Mouse (Mus musculus): ENCODE data around the gene Olfr853.

The Olfr853 gene

GRCm38 (mm10) chr9:19540976-19541375 is at the start of gene Olfr853:
Gene Olfr853, minus strand, starts transcription at chr9:19541076.
- DNase-seq (ENCODE audit: low read depth), result no peak

GRCm38 (mm10) chr9:19582317-19582716 is 41.4 kb upstream of the Olfr853 start, which contains the start of gene Olfr855:
Gene Olfr855, plus strand, starts transcription at chr9:19582617.
- DNase-seq (ENCODE audit: low read depth), result no peak

GRCm38 (mm10) chr9:19567282-19567681 is 26.4 kb upstream of the Olfr853 start, which contains the start of gene Olfr854:
Gene Olfr854, minus strand, starts transcription at chr9:19567382.
- no peak for DNase-seq (ENCODE audit: low read depth)

GRCm38 (mm10) chr9:19492995-19493394 is 47.9 kb downstream of the Olfr853 start, which contains the start of gene Olfr851:
Gene Olfr851, plus strand, starts transcription at chr9:19493295.
- DNase-seq (ENCODE audit: low read depth), result no peak
